Mouse (Mus musculus) G1E-ER4 (cell line): ENCODE results near the gene Syt14. TPM values are rescaled to one million over a fixed set of nuclear protein-coding genes. Genes with fewer than 3 reads are reported as not detected.

Source experiments
- GATA1 ChIP-seq: IDR thresholded peaks from one replicate; pipeline ENCODE4 v1.8.0; 2012; ENCODE audit warnings: low read length, inconsistent platforms
- polyA plus RNA-seq: library from polyadenylated mRNA; stranded (reverse); fragments of >175 nt; gene quantifications from 2 replicates; pipeline ENCODE4 v1.2.3, GENCODE M21; 2012

Syt14 gene
- polyA plus RNA-seq, result not detected in 2 replicates

DNA sequence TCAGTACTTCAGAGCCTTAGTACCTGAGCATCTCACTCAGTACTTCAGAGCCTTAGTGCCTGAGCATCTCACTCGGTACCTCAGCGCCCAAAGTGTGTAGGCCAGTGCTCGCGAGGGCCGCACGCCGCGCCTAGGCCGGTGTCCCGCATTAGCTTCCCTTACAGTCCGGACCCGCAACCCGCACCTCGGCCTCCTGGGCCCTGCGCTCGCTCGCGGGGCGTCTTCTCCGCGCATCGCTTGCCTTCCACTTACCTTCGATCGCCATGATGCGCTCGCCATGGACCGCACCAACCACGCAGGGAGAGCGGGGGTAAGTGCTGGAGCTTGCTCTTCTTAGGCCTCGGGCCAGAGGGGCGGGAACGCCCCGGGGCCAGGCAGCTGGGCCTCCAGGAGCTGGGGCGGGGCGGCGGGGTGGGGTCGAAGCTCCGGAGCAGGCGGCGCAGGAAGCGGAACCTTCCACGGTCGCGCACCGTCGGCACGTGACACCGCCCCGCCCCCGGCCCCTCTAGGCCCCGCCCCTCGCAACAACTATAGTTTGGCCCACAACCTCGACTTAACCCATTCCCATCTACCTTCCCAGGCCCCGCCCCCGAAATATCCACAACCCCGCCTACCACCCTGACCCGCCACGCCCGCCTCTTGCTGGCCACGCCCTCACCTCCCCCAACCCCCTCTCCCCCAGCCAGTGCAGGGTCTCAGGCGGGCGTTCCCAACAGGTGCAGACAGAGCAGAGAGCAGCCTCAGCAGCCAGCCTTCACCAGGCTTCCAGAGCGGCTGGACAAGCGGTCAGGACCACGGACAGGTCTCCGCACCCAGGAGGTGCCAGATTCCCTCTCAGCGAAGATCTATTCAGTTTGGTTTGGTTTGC lies at the start of gene Syt14:
Syt14 (minus strand) TSS at position 405 of the 868 bp plus-strand sequence.
- TF ChIP-seq GATA1, result no peak

DNA sequence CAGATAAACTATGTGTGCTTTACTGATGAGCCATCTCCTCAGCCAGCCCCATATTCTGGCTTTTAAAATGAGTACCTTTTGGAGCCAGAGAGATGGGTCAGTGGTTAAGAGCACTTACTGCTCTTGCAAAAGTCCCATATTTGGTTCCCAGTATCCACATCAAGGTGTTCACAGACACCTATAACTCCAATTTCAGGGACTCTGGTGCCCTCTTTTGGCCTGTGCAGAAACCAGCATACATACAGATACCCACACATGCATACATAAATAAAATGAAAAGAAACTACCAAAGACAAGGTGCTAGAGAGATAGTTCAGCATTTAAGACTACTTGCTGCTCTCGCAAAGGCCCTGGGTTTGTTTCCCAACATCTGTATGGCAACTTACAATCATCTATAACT lies 48.4 kb upstream of the Syt14 start:
- TF ChIP-seq GATA1, result no peak

- no peak for TF ChIP-seq GATA1
These were observed 47.5 kb upstream of the Syt14 start for GRCm38 (mm10) chr1:193083051-193083450.

DNA sequence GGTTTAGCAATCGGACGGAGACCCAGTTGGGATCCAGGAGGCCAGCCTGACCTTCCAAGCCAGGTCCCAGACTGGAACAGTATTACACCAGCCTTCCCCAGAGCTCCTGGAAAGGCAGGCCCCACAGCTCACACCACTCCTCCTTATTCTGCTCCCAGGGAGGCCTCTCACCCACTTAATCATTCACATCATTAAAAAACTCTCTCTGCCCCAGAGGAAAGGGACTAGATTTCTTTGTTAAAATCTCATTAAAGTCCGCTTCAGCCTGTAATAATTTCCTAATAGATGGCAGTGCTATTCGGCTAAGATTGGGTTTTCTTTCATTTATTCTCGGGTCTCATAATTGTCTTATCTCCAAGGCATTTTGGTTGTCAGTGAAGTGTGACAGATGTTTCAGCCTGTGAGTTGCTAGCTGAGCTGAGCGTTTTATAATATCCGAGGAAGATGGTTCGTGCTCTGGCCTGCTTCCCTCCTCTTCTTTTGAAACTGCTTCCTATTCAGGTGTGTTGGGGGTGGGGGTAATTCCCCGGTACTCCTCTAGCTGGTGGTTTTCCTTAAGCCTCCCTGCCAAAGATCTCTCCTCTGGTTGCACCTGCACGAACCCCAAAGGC lies 46.8 kb upstream of the Syt14 start:
- no peak for TF ChIP-seq GATA1

DNA sequence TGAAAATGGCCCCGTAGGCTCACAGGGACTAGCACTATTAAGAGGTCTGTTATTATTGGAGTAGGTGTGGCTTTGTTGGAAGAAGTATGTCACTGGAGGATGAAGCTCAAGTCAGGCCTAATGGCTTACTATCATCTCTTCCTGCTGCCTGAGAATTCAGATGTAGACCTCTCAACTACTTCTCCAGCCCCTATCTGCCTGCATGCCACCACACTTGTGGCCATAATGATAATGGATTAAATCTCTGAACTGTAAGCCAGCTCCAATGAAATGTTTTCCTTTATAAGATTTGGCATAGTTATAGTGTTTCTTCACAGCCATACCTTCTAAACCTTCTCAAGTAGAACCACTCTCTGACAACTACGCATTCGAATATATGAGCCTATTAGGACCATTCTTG lies 27.0 kb upstream of the Syt14 start:
- no peak for TF ChIP-seq GATA1

GRCm38 (mm10) chr1:193060167-193060566 lies 24.6 kb upstream of the Syt14 start:
- no peak for TF ChIP-seq GATA1

- no peak for TF ChIP-seq GATA1
These were observed 24.0 kb upstream of the Syt14 start for GRCm38 (mm10) chr1:193059596-193059995.

- TF ChIP-seq GATA1, result no peak
These were observed 18.8 kb upstream of the Syt14 start for GRCm38 (mm10) chr1:193054401-193054800.

DNA sequence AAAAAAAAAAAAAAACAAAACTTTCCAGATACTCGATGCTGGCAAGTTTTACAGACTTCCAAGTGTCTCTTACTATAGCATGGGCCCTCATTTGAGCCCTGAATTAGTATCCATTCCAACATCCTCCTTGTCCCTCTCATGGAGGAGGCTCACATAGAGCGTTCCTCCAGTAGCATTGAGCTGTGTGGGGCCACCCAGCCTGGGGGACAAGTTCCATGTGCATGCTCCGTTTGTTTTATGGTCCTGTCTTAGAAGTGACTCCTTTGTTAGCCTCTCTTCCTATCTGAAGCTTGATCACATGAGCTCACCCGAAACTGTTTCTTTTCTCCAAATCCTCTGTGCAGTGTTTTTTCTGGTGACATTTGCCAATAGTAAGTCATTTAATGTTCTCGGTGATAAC lies 17.5 kb upstream of the Syt14 start:
- no peak for TF ChIP-seq GATA1

DNA sequence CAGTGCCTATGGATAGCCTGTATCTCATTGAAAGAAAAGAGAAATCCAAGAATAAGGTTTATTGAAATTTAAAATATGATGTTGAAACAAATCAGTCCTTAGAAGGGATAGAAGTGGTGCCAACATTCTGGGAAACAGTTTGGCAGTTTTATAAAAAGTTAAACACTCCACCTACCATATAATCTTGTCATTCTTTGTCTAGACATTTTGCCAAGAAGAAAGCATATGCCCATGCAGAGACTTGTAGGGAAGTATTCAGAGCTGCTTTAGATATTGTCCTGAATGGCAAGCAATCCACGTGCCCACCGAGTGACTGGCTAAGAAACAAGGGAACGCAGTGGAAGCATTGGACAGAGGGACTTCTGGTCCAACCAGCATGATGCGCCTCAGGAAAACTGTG lies 12.0 kb upstream of the Syt14 start:
- TF ChIP-seq GATA1, result no peak

DNA sequence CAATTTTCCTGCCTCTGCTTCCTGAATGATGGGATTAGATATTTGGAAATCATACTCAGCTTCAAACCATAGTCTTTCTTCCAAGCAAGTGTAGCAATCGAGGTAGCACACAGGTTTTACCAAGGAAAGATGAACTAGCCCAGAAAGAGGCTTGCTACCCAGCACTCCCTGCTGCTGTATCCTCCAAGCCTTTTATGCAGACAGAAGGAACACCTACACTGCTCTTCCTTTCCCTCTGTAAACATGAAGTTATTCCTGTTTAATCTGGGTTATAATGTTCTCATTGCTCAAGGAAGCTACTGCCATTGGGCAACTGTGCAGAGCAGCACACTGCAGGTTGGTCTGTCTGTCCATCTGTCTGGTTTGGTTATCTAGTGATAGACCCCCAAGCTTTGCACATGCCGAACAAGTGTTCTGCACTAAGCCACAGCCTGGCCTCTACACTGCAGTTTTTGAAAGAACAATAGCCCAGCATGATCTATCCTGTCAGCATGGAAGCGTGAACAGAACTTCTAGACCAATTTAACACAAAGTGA lies 7.3 kb upstream of the Syt14 start:
- TF ChIP-seq GATA1, result no peak

DNA sequence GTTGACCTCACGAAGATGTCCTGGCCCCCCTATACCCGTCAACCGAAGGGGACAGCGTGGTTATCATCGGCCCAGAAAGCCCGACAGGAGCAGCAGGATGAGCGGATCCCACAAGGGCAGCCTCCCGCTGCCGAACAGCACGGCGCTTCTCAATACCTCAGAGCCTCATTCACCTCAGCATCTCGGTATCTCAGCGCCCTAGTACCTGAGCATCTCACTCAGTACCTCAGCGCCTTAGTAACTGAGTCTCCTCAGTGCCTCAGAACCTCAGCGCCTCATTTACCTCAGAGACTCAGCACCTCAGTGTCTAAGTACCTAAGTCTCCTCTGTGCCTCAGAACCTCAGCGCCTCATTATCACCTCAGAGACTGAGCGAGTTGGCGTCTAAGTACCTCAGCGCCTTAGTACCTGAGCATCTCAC lies 614 bp downstream of the Syt14 start:
- no peak for TF ChIP-seq GATA1

DNA sequence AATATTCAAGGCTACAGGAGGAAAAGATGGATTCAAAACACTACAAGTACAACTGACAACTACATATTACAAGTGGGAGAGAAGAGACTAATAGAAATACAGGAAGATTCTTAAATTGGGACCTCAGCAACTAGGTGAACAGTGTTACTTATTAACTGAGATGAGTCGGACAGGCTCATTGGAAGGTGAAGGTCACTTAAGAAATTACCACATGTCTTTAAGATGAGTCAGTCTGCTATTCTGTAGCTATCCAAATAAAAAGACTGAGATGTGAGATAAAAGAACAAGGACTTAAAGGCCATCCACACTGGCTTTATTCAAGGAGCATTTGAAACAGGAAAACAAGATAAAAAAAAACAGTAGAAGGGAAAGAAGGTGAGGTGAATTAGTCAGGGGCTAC lies 11.3 kb downstream of the Syt14 start:
- TF ChIP-seq GATA1, result no peak

- TF ChIP-seq GATA1, result no peak
These were observed 23.2 kb downstream of the Syt14 start for GRCm38 (mm10) chr1:193012351-193012750.

- TF ChIP-seq GATA1, result no peak
These were observed 24.4 kb downstream of the Syt14 start for GRCm38 (mm10) chr1:193011000-193011769.

GRCm38 (mm10) chr1:193004581-193004980 lies 31.0 kb downstream of the Syt14 start:
- no peak for TF ChIP-seq GATA1

DNA sequence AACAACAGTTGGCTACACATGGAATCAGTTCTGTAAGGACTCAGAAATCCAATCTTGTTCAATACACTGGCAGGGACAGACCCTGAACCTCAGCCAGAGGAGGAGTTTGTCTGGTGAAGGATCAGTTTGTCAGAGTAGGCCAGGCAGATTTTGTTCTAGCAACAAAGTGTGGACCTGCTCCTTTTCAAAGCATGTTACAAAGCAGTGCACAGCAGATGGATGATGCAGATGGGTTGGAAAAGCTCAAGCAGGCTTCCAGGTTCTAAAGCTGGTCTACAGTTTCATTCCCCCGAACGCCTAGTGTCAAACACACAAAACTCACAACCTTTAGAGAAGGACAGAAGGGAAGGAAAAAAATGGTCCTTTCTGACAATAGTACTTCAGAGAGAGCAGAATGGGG lies 31.6 kb downstream of the Syt14 start:
- TF ChIP-seq GATA1, result no peak
